Mouse (Mus musculus): ENCODE results near the gene Obscn. TPM values are rescaled to one million over a fixed set of nuclear protein-coding genes. Genes with fewer than 3 reads are reported as not detected.

The Obscn gene
- total RNA-seq, 2 experiments from 2014 or later: 1.5 to 2.4 TPM

- DNase-seq (ENCODE audit: low spot score in 2 of 2): no peak
Observed at GRCm38 (mm10) chr11:58984657-58985056, 151.5 kb downstream of the Obscn start.

- no peak for DNase-seq (ENCODE audit: low spot score in 2 of 2)
Observed at GRCm38 (mm10) chr11:58983691-58984341, 152.4 kb downstream of the Obscn start.

- no peak for DNase-seq (ENCODE audit: low spot score in 2 of 2)
Observed at GRCm38 (mm10) chr11:58982471-58983097, 153.6 kb downstream of the Obscn start.

- peak; percentile 76 to 84 for DNase-seq (ENCODE audit: low spot score in 2 of 2)
Observed at GRCm38 (mm10) chr11:58981541-58982447, 154.4 kb downstream of the Obscn start.

- no peak for DNase-seq (ENCODE audit: low spot score in 2 of 2)
Observed at GRCm38 (mm10) chr11:58980381-58980990, 155.7 kb downstream of the Obscn start.

- DNase-seq (ENCODE audit: low spot score in 2 of 2): no peak
Observed at GRCm38 (mm10) chr11:58979661-58980060, 156.5 kb downstream of the Obscn start.

- no peak for DNase-seq (ENCODE audit: low spot score in 2 of 2)
Observed at GRCm38 (mm10) chr11:58979183-58979582, 157.0 kb downstream of the Obscn start.

GRCm38 (mm10) chr11:58978706-58979030 is 157.5 kb downstream of the Obscn start:
- DNase-seq (ENCODE audit: low spot score in 2 of 2): no peak

GRCm38 (mm10) chr11:58978027-58978705 is 158.0 kb downstream of the Obscn start, which contains the start of gene Trim11:
Gene Trim11, plus strand, starts transcription at chr11:58978093.
- peak; percentile 53 to 70 for DNase-seq (ENCODE audit: low spot score in 2 of 2)

- DNase-seq (ENCODE audit: low spot score in 2 of 2): no peak
Observed at GRCm38 (mm10) chr11:58977607-58978026, 158.6 kb downstream of the Obscn start.

- DNase-seq (ENCODE audit: low spot score in 2 of 2): no peak
Observed at GRCm38 (mm10) chr11:58977150-58977549, 159.1 kb downstream of the Obscn start.

GRCm38 (mm10) chr11:58974414-58974813 is 161.8 kb downstream of the Obscn start:
- no peak for DNase-seq (ENCODE audit: low spot score in 2 of 2)

- no peak for DNase-seq (ENCODE audit: low spot score in 2 of 2)
Observed at GRCm38 (mm10) chr11:58971796-58972195, 164.4 kb downstream of the Obscn start.

- no peak for DNase-seq (ENCODE audit: low spot score in 2 of 2)
Observed at GRCm38 (mm10) chr11:58970831-58971530, 165.2 kb downstream of the Obscn start.

GRCm38 (mm10) chr11:58969659-58970058 is 166.5 kb downstream of the Obscn start:
- no peak for DNase-seq (ENCODE audit: low spot score in 2 of 2)

GRCm38 (mm10) chr11:58969027-58969426 is 167.2 kb downstream of the Obscn start:
- DNase-seq (ENCODE audit: low spot score in 2 of 2): no peak

- no peak for DNase-seq (ENCODE audit: low spot score in 2 of 2)
Observed at GRCm38 (mm10) chr11:58968551-58968950, 167.7 kb downstream of the Obscn start.

GRCm38 (mm10) chr11:58967346-58967745 is 168.9 kb downstream of the Obscn start:
- DNase-seq (ENCODE audit: low spot score in 2 of 2): no peak

- DNase-seq (ENCODE audit: low spot score in 2 of 2): no peak
Observed at GRCm38 (mm10) chr11:58965001-58965760, 171.0 kb downstream of the Obscn start.

Measured in left cerebral cortex, adult 18-20 months (tissue).